Mouse (Mus musculus) bone marrow macrophage, adult 2 months (primary cell): Measurements from ENCODE around the gene Vmn1r222. TPM values are rescaled to one million over a fixed set of nuclear protein-coding genes. Genes with fewer than 3 reads are reported as not detected.
"Not testable (repeated sequence)": the region's sequence is repeated elsewhere in the genome, so short reads cannot be mapped to it uniquely, and the experiment has no call there.

Experiments used
- H3K27ac ChIP-seq: 2 replicates; pipeline ENCODE4 v1.5.1; 2012; ENCODE audit warnings: low read depth, low read length; ENCODE audit not compliant: insufficient read depth
- H3K4me1 ChIP-seq: 2 replicates; pipeline ENCODE4 v1.6.1; 2012; ENCODE audit warnings: low read length; ENCODE audit not compliant: control insufficient read depth, insufficient read depth
- H3K4me3 ChIP-seq: 2 replicates; pipeline ENCODE4 v1.5.1; 2012; ENCODE audit warnings: mild to moderate bottlenecking, low read length, moderate library complexity; ENCODE audit not compliant: insufficient read depth
- CTCF ChIP-seq: IDR thresholded peaks from 2 replicates; pipeline ENCODE4 v1.5.1; 2012; ENCODE audit warnings: low read depth, mild to moderate bottlenecking, low read length, moderate library complexity
- POLR2A ChIP-seq: IDR thresholded peaks from 2 replicates; pipeline ENCODE4 v1.6.1; 2012; ENCODE audit warnings: mild to moderate bottlenecking, low read depth, low read length, borderline replicate concordance
- polyA plus RNA-seq: library from polyadenylated mRNA; stranded (reverse); fragments of >200 nt; gene quantifications from 2 replicates; pipeline ENCODE4 v1.2.4, GENCODE M21; 2012; ENCODE audit not compliant: missing spikeins, insufficient read depth, insufficient read length

Vmn1r222 gene
- not detected in 2 replicates for polyA plus RNA-seq

- H3K4me3 ChIP-seq, H3K4me1 ChIP-seq, H3K27ac ChIP-seq: not testable (repeated sequence)
Measured at GRCm38 (mm10) chr13:23235847-23236246, at the start of gene Vmn1r222. Gene Vmn1r222 (minus strand): TSS chr13:23235947.

- TF ChIP-seq POLR2A = no peak
- peak overlapping the region; percentile 64 for H3K4me3 ChIP-seq
- H3K27ac ChIP-seq = no peak overlapping the region
- H3K4me1 ChIP-seq = peaks cover 2% of the 10 kb centered on the region; the same call in 1 of the 2 replicates
Measured at GRCm38 (mm10) chr13:23285191-23285920, 49.6 kb upstream of the Vmn1r222 start.

GRCm38 (mm10) chr13:23279992-23280391 is 44.2 kb upstream of the Vmn1r222 start:
- Histone ChIP-seq H3K27ac (no peak overlapping the region), H3K4me1 (peaks cover 4% of the 10 kb centered on the region), H3K4me3 (no peak overlapping the region)
- TF ChIP-seq CTCF = no peak

GRCm38 (mm10) chr13:23279576-23279975 is 43.8 kb upstream of the Vmn1r222 start:
- peaks cover 2% of the 10 kb centered on the region for H3K4me1 ChIP-seq
- no peak for TF ChIP-seq POLR2A
- TF ChIP-seq CTCF = no peak
- H3K4me3 ChIP-seq = no peak overlapping the region
- H3K27ac ChIP-seq = no peak overlapping the region

DNA sequence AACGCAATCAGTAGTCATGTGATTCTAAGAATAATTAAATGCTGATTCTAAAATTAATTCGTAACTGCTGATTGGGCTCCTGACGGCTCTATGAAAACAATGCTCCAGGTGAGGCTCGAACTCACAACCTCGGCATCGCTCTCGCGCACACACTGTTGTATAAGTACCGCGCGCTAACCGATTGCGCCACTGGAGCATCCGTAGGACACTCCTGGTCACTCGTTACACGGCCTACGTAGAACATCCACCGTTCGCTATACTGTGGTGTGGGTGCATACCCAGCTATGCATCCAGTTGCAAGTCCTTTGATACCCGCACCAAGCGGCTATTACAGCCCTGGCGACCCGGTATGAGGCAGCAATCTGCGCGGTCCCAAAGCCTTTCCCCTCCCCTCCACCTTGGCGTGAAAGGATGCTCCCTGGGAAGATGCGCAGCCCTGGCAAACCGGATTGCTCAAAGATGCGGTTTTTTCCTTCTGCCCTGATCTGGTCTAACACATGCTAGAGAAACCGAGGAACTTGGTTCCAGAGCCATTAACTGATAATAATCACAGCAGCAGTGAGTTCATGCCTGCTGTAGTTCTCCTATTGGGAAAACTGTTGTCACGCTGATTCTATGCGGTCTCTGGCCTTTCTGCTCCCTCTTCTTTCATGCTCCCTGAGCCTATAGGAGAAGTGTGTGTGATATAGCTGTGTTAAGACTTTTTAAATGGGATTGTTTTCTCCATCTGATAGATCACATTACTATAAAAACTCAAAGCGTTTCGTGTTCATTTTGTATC is 34.8 kb upstream of the Vmn1r222 start:
- TF ChIP-seq POLR2A = no peak
- TF ChIP-seq CTCF = no peak
- H3K27ac ChIP-seq = no peak overlapping the region
- H3K4me3 ChIP-seq = peak overlapping the region; percentile 55
- H3K4me1 ChIP-seq = peaks cover 2% of the 10 kb centered on the region; the same call in 1 of the 2 replicates

DNA sequence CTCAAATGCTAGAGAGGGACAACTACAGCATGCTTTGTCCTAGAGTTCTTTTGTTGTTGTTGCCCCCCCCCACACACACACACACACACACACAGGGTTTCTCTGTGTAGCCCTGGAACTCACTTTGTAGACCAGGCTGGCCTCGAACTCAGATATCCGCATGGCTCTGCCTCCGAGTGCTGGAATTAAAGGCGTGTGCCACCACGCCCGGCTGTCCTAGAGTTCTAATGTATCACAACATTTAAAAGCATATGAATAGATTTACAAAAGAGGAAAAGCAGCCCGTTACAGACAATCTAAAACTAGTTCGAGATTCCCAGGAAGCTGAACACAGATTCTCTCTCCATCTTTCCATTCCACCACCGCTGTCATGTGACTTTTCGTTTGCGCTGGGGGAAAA is 33.9 kb upstream of the Vmn1r222 start:
- TF ChIP-seq CTCF = no peak
- TF ChIP-seq POLR2A = no peak
- Histone ChIP-seq H3K27ac (no peak overlapping the region), H3K4me1 (peaks cover 2% of the 10 kb centered on the region; the same call in 1 of the 2 replicates), H3K4me3 (peak overlapping the region; percentile 55)

DNA sequence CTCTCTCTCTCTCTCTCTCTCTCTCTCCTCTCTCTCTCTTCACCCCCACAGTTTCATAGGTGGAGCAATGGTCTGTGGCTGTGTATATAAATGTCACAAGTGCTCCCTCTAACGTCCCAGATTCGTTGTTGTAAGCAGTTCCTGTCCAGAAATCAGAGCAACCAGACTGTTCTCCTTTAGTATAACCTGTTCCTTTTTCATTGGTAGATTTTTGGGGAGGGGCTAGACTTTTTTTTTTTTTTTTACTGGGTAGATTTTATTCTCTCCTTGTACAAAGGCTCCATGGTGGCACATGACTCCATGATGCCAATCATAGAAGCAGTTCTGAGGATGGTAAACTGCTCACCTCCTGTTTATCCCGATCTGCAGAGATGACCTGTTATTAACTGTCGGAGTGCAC is 33.4 kb upstream of the Vmn1r222 start:
- not testable (repeated sequence) for H3K4me1 ChIP-seq, H3K4me3 ChIP-seq, H3K27ac ChIP-seq

- H3K4me3 ChIP-seq, H3K4me1 ChIP-seq, H3K27ac ChIP-seq: not testable (repeated sequence)
Measured at GRCm38 (mm10) chr13:23268606-23269005, 32.9 kb upstream of the Vmn1r222 start.

GRCm38 (mm10) chr13:23258546-23259048 is 22.9 kb upstream of the Vmn1r222 start:
- H3K4me3 ChIP-seq = no peak overlapping the region
- no peak for TF ChIP-seq POLR2A
- no peak for TF ChIP-seq CTCF
- no peak overlapping the region for H3K27ac ChIP-seq
- H3K4me1 ChIP-seq = no peaks in the 10 kb centered on the region

- not testable (repeated sequence) for H3K27ac ChIP-seq, H3K4me1 ChIP-seq, H3K4me3 ChIP-seq
Measured at GRCm38 (mm10) chr13:23246834-23247233, 11.1 kb upstream of the Vmn1r222 start, which contains the start of gene Vmn1r223. Gene Vmn1r223 (plus strand): TSS chr13:23247134.

DNA sequence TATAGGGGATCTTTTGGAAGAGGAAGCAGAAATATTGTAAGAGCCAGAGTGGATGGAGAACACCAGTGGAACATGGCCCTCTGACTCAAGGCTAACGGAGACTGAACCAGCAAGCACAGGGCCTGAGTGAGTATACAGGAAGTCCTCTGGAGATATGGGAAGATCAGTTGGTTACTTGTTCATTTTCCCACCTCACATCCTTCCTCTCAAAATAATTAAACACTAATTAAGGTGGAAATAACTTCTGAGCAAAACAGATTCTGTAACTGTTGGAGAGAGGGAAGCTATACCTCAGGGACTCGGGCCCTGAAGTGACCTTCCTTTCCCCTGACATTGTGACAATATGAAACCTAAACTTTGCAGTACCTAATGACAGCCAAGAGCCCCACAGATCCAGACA is 21.9 kb downstream of the Vmn1r222 start, which contains the start of gene Vmn1r221:
TSS of gene Vmn1r221 (plus strand) at position 301 of the 400 bp plus-strand sequence.
- H3K4me3 ChIP-seq, H3K27ac ChIP-seq, H3K4me1 ChIP-seq: not testable (repeated sequence)

GRCm38 (mm10) chr13:23203885-23204284 is 31.9 kb downstream of the Vmn1r222 start:
- not testable (repeated sequence) for H3K4me1 ChIP-seq, H3K4me3 ChIP-seq, H3K27ac ChIP-seq
